Mouse (Mus musculus) liver, adult 2 months (tissue): ENCODE results near the gene Ctrc. TPM values are rescaled to one million over a fixed set of nuclear protein-coding genes. Genes with fewer than 3 reads are reported as not detected.
A peak's percentile ranks its signal among the peaks of the same experiment; 100 is the strongest.

Experiments used
- DNase-seq: peaks from one replicate; pipeline ENCODE4 v3.0.0-alpha.2; 2011; ENCODE audit warnings: low read depth, low spot score; ENCODE audit errors: extremely low read depth
- H3K27ac ChIP-seq: fragments of 200-500 bp; replicated peaks from 2 replicates; pipeline ENCODE4 v1.5.1; 2012; ENCODE audit warnings: low read depth, mild to moderate bottlenecking, control low read depth, inconsistent platforms, low read length; ENCODE audit not compliant: insufficient read depth
- H3K27me3 ChIP-seq: fragments of 200-500 bp; 2 replicates; pipeline ENCODE4 v1.6.1; 2012; ENCODE audit warnings: mild to moderate bottlenecking, moderate library complexity, low read length, inconsistent platforms; ENCODE audit not compliant: control insufficient read depth, insufficient read depth
- H3K36me3 ChIP-seq: fragments of 200-500 bp; 2 replicates; pipeline ENCODE4 v1.6.1; 2012; ENCODE audit warnings: low read length, inconsistent platforms; ENCODE audit not compliant: control insufficient read depth, insufficient read depth
- H3K4me1 ChIP-seq: fragments of 200-500 bp; 2 replicates; pipeline ENCODE4 v1.6.1; 2011; ENCODE audit warnings: low read length; ENCODE audit not compliant: control insufficient read depth, insufficient read depth
- H3K4me3 ChIP-seq: fragments of 200-500 bp; 2 replicates; pipeline ENCODE4 v1.5.1; 2011; ENCODE audit warnings: low read depth, mild to moderate bottlenecking, control low read depth, low read length, moderate library complexity; ENCODE audit not compliant: insufficient read depth
- H3K79me2 ChIP-seq: fragments of 200-500 bp; 2 replicates; pipeline ENCODE4 v1.6.1; 2012; ENCODE audit warnings: inconsistent platforms, mild to moderate bottlenecking, low read length, moderate library complexity; ENCODE audit not compliant: control insufficient read depth, insufficient read depth
- H3K9ac ChIP-seq: fragments of 200-500 bp; 2 replicates; pipeline ENCODE4 v1.6.1; 2012; ENCODE audit warnings: low read depth, mild to moderate bottlenecking, control low read depth, inconsistent platforms, low read length
- CTCF ChIP-seq: fragments of 200-500 bp; IDR thresholded peaks from 2 replicates; pipeline ENCODE4 v1.5.1; 2011; ENCODE audit warnings: low read depth, low read length, control low read depth
- POLR2A ChIP-seq: fragments of 200-500 bp; IDR thresholded peaks from 2 replicates; pipeline ENCODE4 v1.6.1; 2011; ENCODE audit warnings: low read length, control low read depth; ENCODE audit not compliant: insufficient read depth; ENCODE audit errors: extremely low read depth
- WGBS: fragments of 180-500 bp; shearing (Covaris S2); methylation state at CpG from one replicate; pipeline ENCODE4 v1.1.7; 2018; 5-methylcytosine and 5-hydroxymethylcytosine counted together
- polyA plus RNA-seq: library from polyadenylated mRNA; depleted of rRNA; stranded (reverse); fragments of >200 nt; gene quantifications from 2 replicates; pipeline ENCODE4 v1.2.3, GENCODE M21; 2012
- total RNA-seq: library from RNA; depleted of rRNA; stranded (reverse); fragments of >200 nt; gene quantifications from 2 replicates; pipeline ENCODE4 v1.2.3, GENCODE M21; 2014

The Ctrc gene
- total and polyA plus RNA-seq, 2 experiments: 0.83 TPM; not detected in 1

GRCm38 (mm10) chr4:141822979-141823378, 23.2 kb downstream of the Ctrc start:
- 36% methylated on average over 3 of the region's 3 CpGs for WGBS
- no peak overlapping the region for H3K4me3 ChIP-seq
- H3K36me3 ChIP-seq: no peaks in the 10 kb centered on the region
- TF ChIP-seq POLR2A (no peak), CTCF (no peak)
- no peaks in the 10 kb centered on the region for H3K79me2 ChIP-seq
- peak overlapping the region; percentile 89 for H3K27ac ChIP-seq
- peaks cover 11% of the 10 kb centered on the region for H3K4me1 ChIP-seq
- no peak overlapping the region for H3K9ac ChIP-seq
- H3K27me3 ChIP-seq: no peaks in the 10 kb centered on the region
- DNase-seq: peak; percentile 93

DNA sequence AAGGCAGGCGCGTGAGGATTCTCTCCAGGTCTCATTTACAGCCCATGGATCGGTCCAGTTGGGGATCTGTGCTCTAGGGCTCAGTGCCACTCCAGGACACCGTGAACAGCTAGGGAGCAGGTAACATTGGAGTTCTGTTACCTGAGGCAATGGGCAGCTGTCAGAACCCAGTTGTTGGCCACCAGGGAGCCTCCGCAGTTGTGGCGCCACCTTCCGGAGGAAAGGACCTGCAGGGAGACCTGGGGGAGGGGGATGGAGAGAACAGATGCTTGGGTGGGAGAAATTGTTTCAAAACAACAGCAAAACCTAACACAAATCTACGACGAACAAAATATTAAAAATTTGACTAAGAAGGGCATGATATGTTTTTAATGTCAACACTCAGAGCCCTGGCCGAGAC, 24.1 kb downstream of the Ctrc start:
- 74% methylated on average over 10 of the region's 10 CpGs for WGBS
- Histone ChIP-seq H3K4me3 (no peak overlapping the region), H3K36me3 (no peaks in the 10 kb centered on the region), H3K27ac (0 out of 2 replicates have a peak overlapping the region, but pooled peaks have one; percentile 12), H3K27me3 (no peaks in the 10 kb centered on the region), H3K4me1 (peaks cover 11% of the 10 kb centered on the region), H3K9ac (no peak overlapping the region), H3K79me2 (no peaks in the 10 kb centered on the region)
- TF ChIP-seq CTCF (peak; percentile 48), POLR2A (no peak)
- no peak for DNase-seq

DNA sequence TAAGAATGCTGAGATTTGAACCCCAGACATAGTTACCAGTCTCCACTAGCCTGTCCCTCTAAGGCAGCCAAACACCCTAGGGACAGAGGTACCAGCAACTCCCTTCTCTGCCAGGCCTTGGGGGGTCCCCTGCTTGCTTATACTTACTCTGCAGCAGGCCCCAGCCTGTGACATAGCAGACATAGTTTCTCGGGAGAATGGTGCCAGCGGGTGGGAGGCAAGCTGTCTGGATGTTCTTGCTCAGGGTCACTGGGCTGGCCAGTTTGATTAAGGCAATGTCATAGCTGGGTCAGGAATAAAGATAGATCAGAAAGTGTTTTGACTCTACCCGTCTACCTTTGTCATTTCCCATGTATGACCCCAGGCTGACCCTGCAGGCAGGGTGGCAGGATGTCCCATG, 25.0 kb downstream of the Ctrc start:
- no peak for TF ChIP-seq POLR2A
- TF ChIP-seq CTCF: no peak
- Histone ChIP-seq H3K27me3 (no peaks in the 10 kb centered on the region), H3K79me2 (no peaks in the 10 kb centered on the region), H3K4me1 (peaks cover 11% of the 10 kb centered on the region), H3K9ac (no peak overlapping the region), H3K4me3 (no peak overlapping the region), H3K27ac (no peak overlapping the region), H3K36me3 (no peaks in the 10 kb centered on the region)
- no peak for DNase-seq
- WGBS: 70% methylated on average over 3 of the region's 3 CpGs

DNA sequence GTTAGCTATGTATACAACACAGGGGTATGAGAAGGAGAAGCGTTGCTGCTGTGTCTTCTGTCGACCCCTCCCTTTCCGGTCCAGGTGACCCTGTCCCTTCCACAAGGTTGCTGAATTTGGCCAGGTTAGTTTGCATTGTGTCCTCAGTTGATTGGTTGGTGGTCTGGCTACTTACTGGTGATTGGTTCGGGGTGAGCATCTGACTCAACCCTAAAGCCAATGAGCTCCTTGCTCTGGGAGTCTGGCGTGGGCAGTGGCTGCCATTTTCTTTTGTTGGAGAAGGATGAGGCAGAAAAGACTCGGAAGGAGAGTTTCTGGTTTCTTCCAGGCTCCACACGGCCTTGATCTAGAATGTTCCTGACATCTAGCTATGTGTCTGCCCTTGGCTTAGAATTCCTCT, 26.8 kb downstream of the Ctrc start:
- no peak overlapping the region for H3K27ac ChIP-seq
- H3K4me3 ChIP-seq: no peak overlapping the region
- 97% methylated on average over 7 of the region's 7 CpGs for WGBS
- peaks cover 11% of the 10 kb centered on the region for H3K4me1 ChIP-seq
- H3K27me3 ChIP-seq: no peaks in the 10 kb centered on the region
- TF ChIP-seq CTCF (no peak), POLR2A (no peak)
- no peak for DNase-seq
- no peaks in the 10 kb centered on the region for H3K79me2 ChIP-seq
- no peak overlapping the region for H3K9ac ChIP-seq
- H3K36me3 ChIP-seq: peaks cover 1% of the 10 kb centered on the region

DNA sequence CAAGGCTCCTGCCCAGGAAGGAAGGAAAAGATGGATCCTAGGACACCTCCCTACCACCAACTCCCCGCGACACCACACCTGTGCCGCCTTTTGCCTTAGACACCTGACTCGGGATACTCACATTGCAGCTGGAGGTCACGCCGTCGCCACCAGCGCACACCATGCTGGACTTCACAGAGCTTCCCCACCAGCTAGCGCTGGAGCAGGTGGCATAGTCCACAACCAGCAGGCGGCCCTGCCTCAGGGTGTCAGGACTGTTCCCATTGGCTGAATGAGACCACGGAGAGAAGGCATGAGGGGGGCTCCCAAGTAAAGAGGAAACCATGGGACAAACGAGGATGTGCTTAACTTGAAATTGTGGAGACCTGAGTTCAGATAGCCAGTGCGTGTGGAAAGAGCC, 27.3 kb downstream of the Ctrc start:
- Histone ChIP-seq H3K79me2 (no peaks in the 10 kb centered on the region), H3K27me3 (no peaks in the 10 kb centered on the region), H3K27ac (no peak overlapping the region), H3K4me3 (no peak overlapping the region), H3K4me1 (peaks cover 11% of the 10 kb centered on the region), H3K9ac (no peak overlapping the region), H3K36me3 (peaks cover 3% of the 10 kb centered on the region)
- no peak for DNase-seq
- TF ChIP-seq CTCF: no peak
- no peak for TF ChIP-seq POLR2A
- WGBS: 88% methylated on average over 13 of the region's 13 CpGs

DNA sequence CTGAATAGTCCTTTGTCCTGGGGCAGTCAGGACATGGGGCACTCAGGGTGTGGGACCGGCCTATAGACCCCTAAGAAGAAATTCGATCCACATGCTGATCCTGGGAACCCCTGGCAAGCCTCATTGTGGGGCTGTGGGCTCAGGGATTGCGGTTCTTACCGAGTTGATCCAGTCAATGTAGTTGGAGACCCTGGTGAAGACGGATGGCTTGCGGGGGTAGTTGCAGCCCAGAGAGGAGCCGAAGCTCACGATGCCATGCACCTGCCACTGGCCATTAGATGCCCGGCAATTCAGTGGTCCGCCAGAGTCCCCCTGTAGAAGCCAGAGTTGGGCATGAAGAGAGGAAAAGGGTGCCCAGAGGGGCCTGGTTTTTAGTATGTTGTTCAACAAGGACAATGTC, 28.5 kb downstream of the Ctrc start:
- 89% methylated on average over 10 of the region's 10 CpGs for WGBS

More for the DNA sequence above, 28.5 kb downstream of the Ctrc start:
- no peak for DNase-seq
- H3K36me3 ChIP-seq: peaks cover 9% of the 10 kb centered on the region
- H3K27me3 ChIP-seq: no peaks in the 10 kb centered on the region
- H3K79me2 ChIP-seq: no peaks in the 10 kb centered on the region
- H3K27ac ChIP-seq: no peak overlapping the region
- H3K4me1 ChIP-seq: peaks cover 6% of the 10 kb centered on the region
- no peak overlapping the region for H3K4me3 ChIP-seq
- no peak overlapping the region for H3K9ac ChIP-seq
- TF ChIP-seq CTCF (no peak), POLR2A (no peak)
